Mouse (Mus musculus) heart, embryonic 12.5 days (tissue): Measurements from ENCODE around the gene Gm17535. TPM values are rescaled to one million over a fixed set of nuclear protein-coding genes. Genes with fewer than 3 reads are reported as not detected.
A peak's percentile ranks its signal among the peaks of the same experiment; 100 is the strongest.
"Not testable (repeated sequence)": the region's sequence is repeated elsewhere in the genome, so short reads cannot be mapped to it uniquely, and the experiment has no call there.

Experiments
- ATAC-seq: fragments of 200-750 bp; cut with Nextera tagmentation; 2 replicates; pipeline ENCODE4 v1.8.0; 2017; ENCODE audit warnings: moderate TSS enrichment, moderate library complexity; ENCODE audit not compliant: insufficient number of reproducible peaks, low FRiP score
- H3K27ac ChIP-seq: fragments of 300-500 bp; sonication (generic); 2 replicates; pipeline ENCODE4 v1.5.1; 2016; ENCODE audit warnings: mild to moderate bottlenecking, moderate library complexity; ENCODE audit not compliant: poor library complexity, severe bottlenecking
- H3K27me3 ChIP-seq: fragments of 300-500 bp; sonication (generic); replicated peaks from 2 replicates; pipeline ENCODE4 v1.6.1; 2016; ENCODE audit warnings: mild to moderate bottlenecking, moderate library complexity
- H3K36me3 ChIP-seq: fragments of 300-500 bp; sonication (generic); 2 replicates; pipeline ENCODE4 v1.6.1; 2016; ENCODE audit warnings: mild to moderate bottlenecking, moderate library complexity
- H3K4me1 ChIP-seq: fragments of 300-500 bp; sonication (generic); replicated peaks from 2 replicates; pipeline ENCODE4 v1.6.1; 2016; ENCODE audit warnings: mild to moderate bottlenecking
- H3K4me2 ChIP-seq: fragments of 300-500 bp; sonication (generic); 2 replicates; pipeline ENCODE4 v1.6.1; 2016; ENCODE audit warnings: mild to moderate bottlenecking, moderate library complexity
- H3K4me3 ChIP-seq: fragments of 300-500 bp; sonication (generic); 2 replicates; pipeline ENCODE4 v1.5.1; 2016; ENCODE audit warnings: mild to moderate bottlenecking
- H3K9ac ChIP-seq: fragments of 300-500 bp; sonication (generic); 2 replicates; pipeline ENCODE4 v1.6.1; 2016; ENCODE audit warnings: mild to moderate bottlenecking, moderate library complexity
- H3K9me3 ChIP-seq: fragments of 300-500 bp; sonication (generic); replicated peaks from 2 replicates; pipeline ENCODE4 v1.6.1; 2016; ENCODE audit warnings: mild to moderate bottlenecking, moderate library complexity
- WGBS: fragments of 180-500 bp; shearing (Covaris S2); methylation state at CpG from one replicate; pipeline ENCODE4 v1.1.7; 2016; 5-methylcytosine and 5-hydroxymethylcytosine counted together
- microRNA-seq: library from miRNA; unstranded; fragments of <30 nt; microRNA quantifications from one replicate; pipeline ENCODE4, GENCODE M21; 2017
- polyA plus RNA-seq: library from polyadenylated mRNA; unstranded; fragments of >200 nt; fragmentation: Nextera tagmentation; extraction: Ambion mirVana; gene quantifications from 2 replicates; pipeline ENCODE4 v1.2.1, GENCODE M21; 2016

Gene Gm17535
- polyA plus RNA-seq, 1 experiment from 2014 or later = not detected

- WGBS = 70% methylated on average over 5 of the region's 5 CpGs
- H3K4me1 ChIP-seq, H3K36me3 ChIP-seq, ATAC-seq, H3K9ac ChIP-seq, H3K4me3 ChIP-seq, H3K9me3 ChIP-seq, H3K4me2 ChIP-seq, H3K27ac ChIP-seq, H3K27me3 ChIP-seq: not testable (repeated sequence)
These were observed 8.3 kb upstream of the Gm17535 start for GRCm38 (mm10) chr9:3026136-3026535.

- not testable (repeated sequence) for H3K9ac ChIP-seq, H3K4me3 ChIP-seq, H3K4me2 ChIP-seq, H3K27me3 ChIP-seq, H3K9me3 ChIP-seq, H3K36me3 ChIP-seq, H3K27ac ChIP-seq, H3K4me1 ChIP-seq, ATAC-seq
- 63% methylated on average over 9 of the region's 9 CpGs for WGBS
These were observed 7.7 kb upstream of the Gm17535 start for GRCm38 (mm10) chr9:3026741-3027140.

- H3K9ac ChIP-seq, H3K4me1 ChIP-seq, H3K36me3 ChIP-seq, H3K4me2 ChIP-seq, H3K27me3 ChIP-seq, H3K4me3 ChIP-seq, ATAC-seq, H3K9me3 ChIP-seq, H3K27ac ChIP-seq: not testable (repeated sequence)
- WGBS = 66% methylated on average over 9 of the region's 9 CpGs
These were observed 7.2 kb upstream of the Gm17535 start for GRCm38 (mm10) chr9:3027200-3027599.

GRCm38 (mm10) chr9:3029276-3030000 is 5.0 kb upstream of the Gm17535 start:
- H3K4me2 ChIP-seq, H3K27ac ChIP-seq, H3K27me3 ChIP-seq, H3K9ac ChIP-seq, H3K9me3 ChIP-seq, H3K4me3 ChIP-seq, ATAC-seq, H3K4me1 ChIP-seq, H3K36me3 ChIP-seq: not testable (repeated sequence)
- WGBS = 58% methylated on average over 14 of the region's 16 CpGs

GRCm38 (mm10) chr9:3030677-3031318 is 3.6 kb upstream of the Gm17535 start:
- not testable (repeated sequence) for H3K4me3 ChIP-seq, H3K27me3 ChIP-seq, H3K4me1 ChIP-seq, H3K36me3 ChIP-seq, H3K4me2 ChIP-seq, H3K9me3 ChIP-seq, H3K27ac ChIP-seq, H3K9ac ChIP-seq
- WGBS = 52% methylated on average over 3 of the region's 10 CpGs
- ATAC-seq = peak; percentile 38; the same call in 1 of the 2 replicates

- not testable (repeated sequence) for H3K27me3 ChIP-seq, H3K9ac ChIP-seq, H3K36me3 ChIP-seq, H3K4me1 ChIP-seq, ATAC-seq, H3K4me3 ChIP-seq, H3K27ac ChIP-seq, H3K4me2 ChIP-seq, H3K9me3 ChIP-seq
- WGBS = 72% methylated on average over 8 of the region's 8 CpGs
These were observed 2.2 kb downstream of the Gm17535 start, which contains the start of gene Gm10715 for GRCm38 (mm10) chr9:3036577-3036976. Gene Gm10715, plus strand, starts transcription at chr9:3036877.

- not testable (repeated sequence) for H3K9ac ChIP-seq, ATAC-seq, H3K4me2 ChIP-seq, H3K4me3 ChIP-seq, H3K27ac ChIP-seq, H3K36me3 ChIP-seq, H3K4me1 ChIP-seq, H3K27me3 ChIP-seq, H3K9me3 ChIP-seq
- 62% methylated on average over 4 of the region's 4 CpGs for whole genome bisulfite sequencing
These were observed 3.8 kb downstream of the Gm17535 start for GRCm38 (mm10) chr9:3038161-3038560.

Small RNA genes within 50 kb of the gene (microRNA-seq; reads per million reads assigned to microRNA genes)
- gene Mir101c = not detected

Other genes starting within 250 kb of the Gm17535 start
- not detected in 2 replicates for gene Gm10722, start 33.7 kb upstream of the Gm17535 start, polyA plus RNA-seq
- gene Gm11168, start 31.3 kb upstream of the Gm17535 start, polyA plus RNA-seq = not detected in 2 replicates
- gene Gm10721, start 21.5 kb upstream of the Gm17535 start, polyA plus RNA-seq = not detected in 2 replicates
- not detected in 2 replicates for gene Gm10720, start 18.9 kb upstream of the Gm17535 start, polyA plus RNA-seq
- 0.35 and 0.47 TPM in 2 replicates for gene Gm10719, start 17.2 kb upstream of the Gm17535 start, polyA plus RNA-seq
- not detected in 2 replicates for gene Gm10718, start 11.1 kb upstream of the Gm17535 start, polyA plus RNA-seq
- 0.28 TPM in 1 of 2 replicates, not detected in the other for gene Gm10717, start 9.2 kb upstream of the Gm17535 start, polyA plus RNA-seq
- not detected in 2 replicates for gene Gm10715, start 2.3 kb downstream of the Gm17535 start, polyA plus RNA-seq